Mouse (Mus musculus) forebrain, embryonic 16.5 days (tissue): ENCODE measurements around the gene Gm49776. TPM values are rescaled to one million over a fixed set of nuclear protein-coding genes. Genes with fewer than 3 reads are reported as not detected.
"Not testable (repeated sequence)": the region's sequence is repeated elsewhere in the genome, so short reads cannot be mapped to it uniquely, and the experiment has no call there.

Source experiments
- ATAC-seq: fragments of 200-750 bp; cut with Nextera tagmentation; 2 replicates; pipeline ENCODE4 v1.8.0; 2017; ENCODE audit warnings: mild to moderate bottlenecking, moderate library complexity
- H3K27ac ChIP-seq: fragments of 300-500 bp; sonication (generic); 2 replicates; pipeline ENCODE4 v1.5.1; 2014; ENCODE audit warnings: low read length, control low read depth
- H3K27me3 ChIP-seq: fragments of 300-500 bp; sonication (generic); replicated peaks from 2 replicates; pipeline ENCODE4 v1.6.1; 2014; ENCODE audit warnings: low read length; ENCODE audit not compliant: control insufficient read depth, insufficient read depth
- H3K36me3 ChIP-seq: fragments of 300-500 bp; sonication (generic); 2 replicates; pipeline ENCODE4 v1.6.1; 2014; ENCODE audit not compliant: control insufficient read depth, insufficient read depth
- H3K4me1 ChIP-seq: fragments of 300-500 bp; sonication (generic); replicated peaks from 2 replicates; pipeline ENCODE4 v1.6.1; 2014; ENCODE audit warnings: low read length; ENCODE audit not compliant: control insufficient read depth, insufficient read depth
- H3K4me2 ChIP-seq: fragments of 300-500 bp; sonication (generic); 2 replicates; pipeline ENCODE4 v1.6.1; 2014; ENCODE audit warnings: mild to moderate bottlenecking, low read length, control low read depth
- H3K4me3 ChIP-seq: fragments of 300-500 bp; sonication (generic); replicated peaks from 2 replicates; pipeline ENCODE4 v1.5.1; 2014; ENCODE audit warnings: mild to moderate bottlenecking, low read length, control low read depth
- H3K9ac ChIP-seq: fragments of 300-500 bp; sonication (generic); replicated peaks from 2 replicates; pipeline ENCODE4 v1.6.1; 2014; ENCODE audit warnings: low read depth, low read length, control low read depth
- H3K9me3 ChIP-seq: fragments of 300-500 bp; sonication (generic); 2 replicates; pipeline ENCODE4 v1.6.1; 2016; ENCODE audit warnings: low read length; ENCODE audit not compliant: control insufficient read depth
- WGBS: fragments of 180-500 bp; shearing (Covaris S2); extraction: QIAGEN DNeasy Blood & Tissue Kit; methylation state at CpG from one replicate; pipeline ENCODE4 v1.1.7; 2014; 5-methylcytosine and 5-hydroxymethylcytosine counted together
- microRNA counts: library from miRNA; unstranded; fragments of <30 nt; microRNA quantifications from one replicate; lab custom pipeline; 2016
- microRNA-seq: library from miRNA; unstranded; fragments of <30 nt; microRNA quantifications from one replicate; pipeline ENCODE4, GENCODE M21; 2017
- polyA plus RNA-seq: library from polyadenylated mRNA; unstranded; fragments of >200 nt; fragmentation: Nextera tagmentation; extraction: Ambion mirVana; gene quantifications from 2 replicates; pipeline ENCODE4 v1.2.1, GENCODE M21; 2015

Gm49776 gene
- polyA plus RNA-seq, 1 experiment from 2014 or later = not detected

GRCm38 (mm10) chr16:18198365-18199098 is 59.6 kb downstream of the Gm49776 start:
- H3K9me3 ChIP-seq = no peaks in the 10 kb centered on the region
- ATAC-seq = no peak

DNA sequence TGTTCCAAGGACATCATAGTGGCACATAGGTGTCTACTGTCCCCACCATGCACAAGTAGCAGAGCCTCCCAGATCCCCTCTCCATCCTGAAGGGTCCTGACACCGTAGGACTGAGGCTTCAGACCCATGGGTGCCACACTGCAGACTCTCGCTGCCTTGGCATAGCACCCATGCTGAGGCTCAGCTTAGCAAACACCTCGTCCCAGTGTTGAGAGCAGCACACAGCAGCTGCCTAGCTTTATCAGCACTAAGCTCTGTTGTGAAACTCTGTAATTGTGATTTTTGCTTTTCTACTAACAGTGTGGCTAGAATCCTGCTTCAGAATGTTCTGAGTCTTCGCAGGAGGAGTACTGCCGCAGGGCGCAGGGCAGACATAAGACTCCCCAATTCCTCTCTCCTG is 60.2 kb downstream of the Gm49776 start:
- Histone ChIP-seq H3K4me3 (no peak overlapping the region), H3K27me3 (no peaks in the 10 kb centered on the region), H3K9me3 (no peaks in the 10 kb centered on the region), H3K4me2 (no peak overlapping the region), H3K27ac (no peak overlapping the region), H3K9ac (no peak overlapping the region), H3K36me3 (no peaks in the 10 kb centered on the region), H3K4me1 (peaks cover 31% of the 10 kb centered on the region)
- no peak for ATAC-seq
- 75% methylated on average over 6 of the region's 6 CpGs for WGBS

More at GRCm38 (mm10) chr16:18198365-18199098, 59.6 kb downstream of the Gm49776 start:
- Histone ChIP-seq H3K4me2 (no peak overlapping the region), H3K9ac (no peak overlapping the region), H3K27ac (no peak overlapping the region; the same call in 1 of the 2 replicates), H3K36me3 (no peaks in the 10 kb centered on the region), H3K27me3 (no peaks in the 10 kb centered on the region), H3K4me1 (peaks cover 31% of the 10 kb centered on the region), H3K4me3 (no peak overlapping the region)
- 42% methylated on average over 10 of the region's 10 CpGs for WGBS

DNA sequence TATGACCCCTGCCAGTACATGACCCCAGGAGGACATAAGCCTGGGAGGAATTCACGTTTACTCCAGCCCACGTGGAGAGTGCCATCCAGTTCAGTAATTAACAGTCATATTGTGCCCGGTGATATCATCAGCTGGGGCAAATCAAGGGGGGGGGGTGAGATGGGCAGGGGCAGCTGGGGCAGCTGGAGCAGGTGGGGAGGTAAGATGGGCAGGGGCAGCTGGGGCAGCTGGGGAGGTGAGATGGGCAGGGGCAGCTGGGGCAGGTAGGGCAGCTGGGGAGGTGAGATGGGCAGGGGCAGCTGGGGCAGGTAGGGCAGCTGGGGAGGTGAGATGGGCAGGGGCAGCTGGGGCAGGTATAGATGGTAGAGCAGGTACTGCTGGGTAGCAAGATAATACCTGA is 62.6 kb downstream of the Gm49776 start:
- ATAC-seq, H3K36me3 ChIP-seq, H3K4me2 ChIP-seq, H3K4me3 ChIP-seq, H3K9me3 ChIP-seq, H3K27ac ChIP-seq, H3K9ac ChIP-seq, H3K27me3 ChIP-seq: not testable (repeated sequence)
- H3K4me1 ChIP-seq = peaks cover 31% of the 10 kb centered on the region
- 42% methylated on average over 3 of the region's 3 CpGs for WGBS

MicroRNA genes within 50 kb of the gene (microRNA counts, 519-probe panel; counts per million panel counts)
- microRNA mmu-miR-1306 (lab: Ali Mortazavi, UCI) = 2,298 counts per million, percentile 51 among the panel's probes with 10 or more counts

Small RNA genes lying within 50 kb of the gene (microRNA-seq; reads per million reads assigned to microRNA genes)
- gene Gm24572 (0.62 reads per million), gene Mir1306 (241 reads per million, percentile 66 among the genes with 10 or more reads in this experiment)

Other genes starting within 250 kb of the Gm49776 start
- 145 and 156 TPM in 2 replicates for gene Dgcr6, start 205.5 kb downstream of the Gm49776 start, polyA plus RNA-seq
- gene Prodh, start 168.1 kb downstream of the Gm49776 start, polyA plus RNA-seq = 4.1 and 4.2 TPM in 2 replicates
- gene Rtn4r, start 130.7 kb downstream of the Gm49776 start, polyA plus RNA-seq = 21.7 and 24.4 TPM in 2 replicates
- gene Ccdc188, start 40.4 kb downstream of the Gm49776 start, polyA plus RNA-seq = 0.19 TPM in 1 of 2 replicates, not detected in the other
- 15.1 and 17.4 TPM in 2 replicates for gene Zdhhc8, start 23.2 kb downstream of the Gm49776 start, polyA plus RNA-seq
- gene Trmt2a, start 9.6 kb downstream of the Gm49776 start, polyA plus RNA-seq = 118 and 139 TPM in 2 replicates
- gene Ranbp1, start 9.6 kb downstream of the Gm49776 start, polyA plus RNA-seq = 370 and 388 TPM in 2 replicates
- gene Dgcr8, start 30.9 kb upstream of the Gm49776 start, polyA plus RNA-seq = 39.2 and 40.8 TPM in 2 replicates
- 74.9 and 86.8 TPM in 2 replicates for gene Tango2, start 89.8 kb upstream of the Gm49776 start, polyA plus RNA-seq
- gene Arvcf, start 89.9 kb upstream of the Gm49776 start, polyA plus RNA-seq = 58.6 and 67.8 TPM in 2 replicates
- gene Txnrd2, start 168.1 kb upstream of the Gm49776 start, polyA plus RNA-seq = 24.0 and 27.8 TPM in 2 replicates
- 88.8 and 98.1 TPM in 2 replicates for gene Comt, start 168.5 kb upstream of the Gm49776 start, polyA plus RNA-seq
- 14.1 and 14.6 TPM in 2 replicates for gene Gnb1l, start 240.4 kb upstream of the Gm49776 start, polyA plus RNA-seq
- 2.4 and 3.4 TPM in 2 replicates for gene Rtl10, start 240.6 kb upstream of the Gm49776 start, polyA plus RNA-seq